Mouse (Mus musculus): ENCODE results near the gene Tpx2. TPM values are rescaled to one million over a fixed set of nuclear protein-coding genes. Genes with fewer than 3 reads are reported as not detected.

The Tpx2 gene
- total RNA-seq, 2 experiments from 2014 or later, result 3.2 to 3.6 TPM

- intact Hi-C loops (cut with DNase I), result no loop called here
- no peak for DNase-seq (ENCODE audit: low spot score in 2 of 2)
These were observed 28.6 kb upstream of the Tpx2 start for GRCm38 (mm10) chr2:152819097-152819624.

DNA sequence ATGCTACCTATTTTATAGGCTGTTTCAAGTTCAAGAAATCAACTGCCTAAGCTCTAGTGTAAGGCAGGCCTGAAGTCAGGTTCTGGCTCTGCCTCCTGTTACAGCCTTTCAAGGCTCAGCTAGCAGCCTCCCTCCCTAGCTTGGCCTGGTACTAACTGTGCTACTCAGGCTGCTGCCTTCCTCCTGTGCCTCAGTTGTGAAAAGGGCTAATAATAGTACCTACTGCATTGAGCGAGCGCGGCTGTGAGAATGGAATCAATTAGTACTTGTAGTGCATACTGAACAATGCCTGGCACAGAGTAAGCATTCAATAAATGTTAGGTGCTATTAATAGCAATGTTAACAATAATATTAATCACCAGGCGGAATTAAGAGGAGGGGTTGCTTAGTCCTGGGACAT, 27.8 kb upstream of the Tpx2 start:
- DNase-seq (ENCODE audit: low spot score in 2 of 2), result no peak

GRCm38 (mm10) chr2:152820369-152820768, 27.4 kb upstream of the Tpx2 start:
- peak; percentile 34 to 40 for DNase-seq (ENCODE audit: low spot score in 2 of 2)
- intact Hi-C loops (cut with DNase I), result no loop called here

More for the DNA sequence above, 27.8 kb upstream of the Tpx2 start:
- intact Hi-C loops (cut with DNase I), result no loop called here

GRCm38 (mm10) chr2:152821023-152821422, 26.7 kb upstream of the Tpx2 start:
- intact Hi-C loops (cut with DNase I), result no loop called here

GRCm38 (mm10) chr2:152821566-152821965, 26.2 kb upstream of the Tpx2 start:
- no peak for DNase-seq (ENCODE audit: low spot score in 2 of 2)
- intact Hi-C loops (cut with DNase I), result no loop called here

More at GRCm38 (mm10) chr2:152821023-152821422, 26.7 kb upstream of the Tpx2 start:
- DNase-seq (ENCODE audit: low spot score in 2 of 2), result no peak

DNA sequence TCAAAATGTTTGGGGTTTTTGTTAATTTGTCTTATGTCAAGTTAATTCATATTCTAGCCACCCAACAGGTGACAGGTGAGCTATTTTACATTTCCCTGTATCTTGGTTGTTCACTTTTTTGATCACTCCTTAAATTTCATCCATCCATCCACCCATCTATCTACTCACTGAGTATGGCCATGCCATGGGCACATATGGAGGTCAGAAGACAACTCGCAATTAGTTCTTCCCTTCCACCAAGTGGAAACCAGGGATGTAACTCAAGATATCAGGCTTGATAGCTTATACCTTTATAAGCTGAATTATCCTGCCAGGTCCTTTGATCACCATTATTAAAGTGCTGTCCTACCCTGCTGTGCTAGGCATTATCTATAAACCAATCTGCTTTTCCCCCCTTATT, 24.0 kb upstream of the Tpx2 start:
- intact Hi-C loops (cut with DNase I), result no loop called here
- DNase-seq (ENCODE audit: low spot score in 2 of 2), result no peak

GRCm38 (mm10) chr2:152824438-152825167, 23.2 kb upstream of the Tpx2 start:
- DNase-seq (ENCODE audit: low spot score in 2 of 2), result no peak
- intact Hi-C loops (cut with DNase I), result no loop called here

DNA sequence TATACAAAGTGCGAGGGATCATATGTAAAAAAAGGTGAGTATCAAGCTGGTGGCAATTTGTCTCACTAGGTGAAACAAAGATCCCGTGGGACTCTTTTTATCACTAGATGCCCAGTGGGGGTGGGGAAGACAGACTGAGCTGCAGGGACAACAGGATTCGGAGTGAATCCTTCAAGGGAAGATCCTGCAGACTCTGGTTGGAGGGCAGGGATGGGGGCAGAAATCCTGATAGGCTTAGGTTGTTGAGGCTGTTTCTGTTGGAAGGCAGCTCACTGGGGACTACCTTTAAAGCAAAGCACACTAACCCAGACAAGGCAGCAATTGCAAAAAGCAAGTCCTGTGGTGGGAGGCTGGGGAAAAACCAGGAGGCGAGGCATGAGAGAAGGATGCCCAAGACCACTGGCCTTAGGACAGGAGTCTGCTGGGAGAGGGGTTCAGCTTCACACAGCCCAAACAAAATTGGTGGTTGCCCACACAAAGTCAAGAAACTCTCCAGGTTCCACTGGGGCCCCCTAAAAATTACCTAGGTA, 22.5 kb upstream of the Tpx2 start:
- DNase-seq (ENCODE audit: low spot score in 2 of 2), result no peak
- intact Hi-C loops (cut with DNase I), result no loop called here

DNA sequence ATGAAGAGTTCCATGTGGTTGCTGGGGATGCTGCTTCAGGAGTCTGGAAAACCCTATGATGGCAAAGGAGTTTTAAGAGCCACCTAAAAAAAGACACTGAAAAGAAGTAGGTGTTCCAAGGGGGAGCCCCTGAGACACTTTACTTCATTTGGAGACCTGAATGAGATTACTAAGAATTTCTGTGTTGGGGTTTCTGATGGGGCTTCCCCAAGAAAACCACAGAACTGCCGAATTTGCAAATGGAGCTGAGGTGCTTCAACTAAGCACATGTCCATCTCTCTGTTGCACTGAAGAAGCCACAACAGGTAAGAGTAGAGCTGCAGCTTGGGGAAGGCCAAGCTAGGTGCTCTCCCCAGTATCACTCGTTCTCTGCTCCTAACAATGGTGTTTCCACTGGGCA, 22.1 kb upstream of the Tpx2 start:
- DNase-seq (ENCODE audit: low spot score in 2 of 2), result no peak
- intact Hi-C loops (cut with DNase I), result no loop called here

DNA sequence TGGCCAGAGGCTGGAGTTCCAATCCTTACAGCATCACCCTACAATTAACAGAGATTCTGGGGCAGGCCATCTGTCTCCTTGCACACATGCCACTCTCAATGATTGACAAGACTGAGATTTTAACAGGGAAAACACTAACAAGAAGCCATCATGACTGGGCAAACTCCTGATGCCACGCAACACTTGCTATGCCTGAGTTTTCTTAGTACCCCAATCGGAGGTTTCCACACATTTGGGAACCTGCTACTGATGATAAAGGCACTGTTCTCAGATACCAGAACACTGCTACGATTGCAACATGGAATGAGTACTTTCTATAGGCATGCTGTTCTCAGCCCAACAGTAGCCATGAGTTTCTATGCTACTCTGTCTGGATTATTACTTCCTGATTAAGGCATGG, 21.3 kb upstream of the Tpx2 start:
- intact Hi-C loops (cut with DNase I), result no loop called here
- DNase-seq (ENCODE audit: low spot score in 2 of 2), result no peak

DNA sequence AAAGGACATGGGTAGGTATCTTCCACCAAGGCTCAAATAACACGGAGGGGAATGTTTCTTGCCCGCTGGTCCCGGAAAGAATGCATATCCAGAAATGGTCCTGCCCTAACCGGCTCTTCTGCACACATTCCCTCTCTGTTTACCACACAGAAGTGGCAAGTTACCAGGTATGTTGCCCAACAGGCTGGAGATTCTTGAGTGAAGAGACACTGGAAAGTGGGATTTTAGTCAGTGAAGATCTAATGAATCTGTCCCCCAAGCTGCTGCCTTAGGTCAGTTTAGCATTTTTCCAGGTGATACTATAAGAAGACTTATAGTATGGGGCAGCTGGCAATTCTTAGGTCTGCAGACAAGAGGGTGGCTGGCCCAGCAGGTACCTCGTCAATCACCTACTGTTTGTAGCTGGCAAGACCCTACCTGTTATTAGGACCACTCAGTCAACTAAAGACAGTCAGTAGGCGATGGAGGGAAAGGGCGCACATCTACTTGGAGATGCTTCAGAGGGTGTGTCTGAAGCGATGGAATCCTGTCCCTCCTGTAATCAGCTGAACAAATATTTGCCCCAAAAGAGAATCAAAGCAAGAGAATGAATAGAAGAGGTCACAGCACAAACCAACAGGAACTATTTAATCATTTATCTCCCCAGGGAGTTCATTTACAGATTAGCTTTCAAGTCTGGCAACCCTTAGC, 20.3 kb upstream of the Tpx2 start:
- DNase-seq (ENCODE audit: low spot score in 2 of 2), result no peak
- intact Hi-C loops (cut with DNase I), result no loop called here

- intact Hi-C loops (cut with DNase I), result no loop called here
- no peak for DNase-seq (ENCODE audit: low spot score in 2 of 2)
These were observed 19.8 kb upstream of the Tpx2 start for GRCm38 (mm10) chr2:152828011-152828370.

- no peak for DNase-seq (ENCODE audit: low spot score in 2 of 2)
- intact Hi-C loops (cut with DNase I), result no loop called here
These were observed 19.2 kb upstream of the Tpx2 start for GRCm38 (mm10) chr2:152828532-152828931.

GRCm38 (mm10) chr2:152829367-152829881, 18.3 kb upstream of the Tpx2 start:
- intact Hi-C loops (cut with DNase I), result no loop called here
- peak; percentile 41 to 42 for DNase-seq (ENCODE audit: low spot score in 2 of 2)

DNA sequence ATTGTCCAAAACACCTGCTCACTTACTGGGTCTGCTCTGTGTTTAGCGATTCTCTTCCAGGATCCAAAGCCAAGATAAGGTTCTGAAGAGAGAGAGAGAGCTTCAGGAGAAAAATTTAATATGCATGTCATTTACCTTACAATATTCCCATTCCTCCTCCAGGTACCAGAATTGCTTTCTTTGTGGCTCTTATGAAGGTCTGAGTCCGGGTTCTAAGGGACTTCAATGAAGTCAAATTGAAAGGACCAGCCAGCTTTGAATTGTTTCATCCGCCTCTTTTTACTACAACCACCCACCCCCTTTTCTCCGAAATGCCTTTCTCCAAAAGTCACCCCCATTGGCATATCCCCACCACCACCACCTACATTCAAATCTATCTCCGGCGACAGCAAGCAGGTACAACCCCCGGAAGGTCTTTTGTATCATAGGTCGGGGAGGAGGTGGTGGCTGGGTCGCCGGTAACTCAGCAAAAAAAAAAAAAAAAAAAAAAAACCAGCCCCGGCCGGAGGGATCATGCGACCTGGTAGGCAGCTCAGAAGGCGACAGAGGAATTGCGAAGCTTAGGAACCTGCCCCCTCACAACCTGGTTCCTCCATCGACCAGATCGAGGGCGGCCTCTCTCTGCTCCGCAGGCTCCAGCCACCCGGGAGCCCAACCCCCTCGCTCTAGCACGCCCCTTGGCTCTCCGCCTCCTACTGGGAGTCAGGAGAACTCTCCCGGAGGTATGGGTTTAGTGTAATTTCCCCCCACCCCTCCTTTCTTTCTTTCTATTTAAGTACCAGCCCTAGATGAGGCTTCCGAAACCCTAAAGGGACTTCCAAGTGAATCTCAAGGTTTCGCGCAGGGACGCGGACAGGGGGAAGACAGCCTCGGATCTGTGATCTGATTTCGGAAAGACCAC, 17.5 kb upstream of the Tpx2 start:
- intact Hi-C loops (cut with DNase I), result loop anchor here (1.0 to 5.0 kb wide), 3 partner anchors 45 to 213 kb away; no protein-coding TSS in a partner anchor
- peak; percentile 84 to 85 for DNase-seq (ENCODE audit: low spot score in 2 of 2)

- peak; percentile 98 to 99 for DNase-seq (ENCODE audit: low spot score in 2 of 2)
- intact Hi-C loops (cut with DNase I), result loop anchor here (1.0 to 5.0 kb wide), 3 partner anchors 64 to 214 kb away; no protein-coding TSS in a partner anchor
These were observed 16.5 kb upstream of the Tpx2 start, which contains the start of gene Bcl2l1 for GRCm38 (mm10) chr2:152831019-152831878. Gene Bcl2l1, minus strand, starts transcription at chr2:152831728.

- intact Hi-C loops (cut with DNase I), result no loop called here
- no peak for DNase-seq (ENCODE audit: low spot score in 2 of 2)
These were observed 8.5 kb upstream of the Tpx2 start for GRCm38 (mm10) chr2:152839256-152839655.

DNA sequence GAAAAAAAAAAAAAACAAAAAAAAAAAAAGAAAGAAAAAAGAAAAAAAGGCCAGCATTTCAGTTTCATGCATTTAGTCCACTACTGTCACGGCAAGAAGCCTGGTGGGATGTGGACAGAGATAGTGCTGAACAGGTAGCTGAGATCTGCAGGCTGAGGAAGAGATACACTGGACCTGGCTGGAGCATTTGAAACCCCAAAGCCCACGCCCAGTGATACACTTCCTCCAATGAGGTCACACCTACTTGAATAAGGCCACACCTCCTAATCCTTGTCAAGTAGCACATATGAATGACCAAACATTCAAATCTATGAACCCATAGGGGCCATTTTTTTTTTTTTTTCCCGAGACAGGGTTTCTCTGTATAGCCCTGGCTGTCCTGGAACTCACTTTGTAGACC, 5.0 kb upstream of the Tpx2 start:
- intact Hi-C loops (cut with DNase I), result no loop called here
- no peak for DNase-seq (ENCODE audit: low spot score in 2 of 2)
